Mouse (Mus musculus) erythroblast, embryonic 14.5 days (primary cell): Measurements from ENCODE around the gene Mafg. TPM values are rescaled to one million over a fixed set of nuclear protein-coding genes. Genes with fewer than 3 reads are reported as not detected.

Experiments
- H3K27me3 ChIP-seq: 2 replicates; pipeline ENCODE4 v1.6.1; 2012; ENCODE audit warnings: inconsistent platforms; ENCODE audit not compliant: control insufficient read depth
- H3K36me3 ChIP-seq: 2 replicates; pipeline ENCODE4 v1.6.1; 2012; ENCODE audit warnings: mild to moderate bottlenecking, inconsistent platforms; ENCODE audit not compliant: control insufficient read depth
- H3K4me1 ChIP-seq: 2 replicates; pipeline ENCODE4 v1.6.1; 2012; ENCODE audit warnings: inconsistent platforms; ENCODE audit not compliant: control insufficient read depth
- H3K4me3 ChIP-seq: replicated peaks from 2 replicates; pipeline ENCODE3; 2012; ENCODE audit warnings: moderate library complexity, mild to moderate bottlenecking, inconsistent platforms
- H3K9me3 ChIP-seq: 2 replicates; pipeline ENCODE4 v1.6.1; 2012; ENCODE audit warnings: low read length, inconsistent platforms, mixed read lengths; ENCODE audit not compliant: control insufficient read depth
- GATA1 ChIP-seq: IDR thresholded peaks from 2 replicates; pipeline ENCODE4 v1.6.1; 2012; ENCODE audit warnings: low read length, inconsistent platforms, mixed read lengths
- TAL1 ChIP-seq: IDR thresholded peaks from 3 replicates; pipeline ENCODE4 v1.6.1; 2012; ENCODE audit warnings: low read length, inconsistent platforms, mixed read lengths
- polyA plus RNA-seq: library from polyadenylated mRNA; stranded (reverse); fragments of >175 nt; gene quantifications from 2 replicates; pipeline ENCODE4 v1.2.3, GENCODE M21; 2012

Gene Mafg
- polyA plus RNA-seq, 1 experiment: 18.3 TPM

GRCm38 (mm10) chr11:120631726-120632448, 1.5 kb downstream of the Mafg start:
- Histone ChIP-seq H3K9me3 (no peaks in the 10 kb centered on the region), H3K4me3 (peak overlapping the region; percentile 83), H3K36me3 (peaks cover 48% of the 10 kb centered on the region)

GRCm38 (mm10) chr11:120630881-120631725, 2.3 kb downstream of the Mafg start:
- Histone ChIP-seq H3K4me1 (peaks cover 83% of the 10 kb centered on the region), H3K9me3 (no peaks in the 10 kb centered on the region), H3K36me3 (peaks cover 55% of the 10 kb centered on the region), H3K27me3 (no peaks in the 10 kb centered on the region), H3K4me3 (peak overlapping the region; percentile 83)
- TF ChIP-seq TAL1 (no peak), GATA1 (no peak)

More at GRCm38 (mm10) chr11:120631726-120632448, 1.5 kb downstream of the Mafg start:
- TF ChIP-seq TAL1: no peak
- TF ChIP-seq GATA1: no peak
- Histone ChIP-seq H3K4me1 (peaks cover 80% of the 10 kb centered on the region), H3K27me3 (no peaks in the 10 kb centered on the region)

- Histone ChIP-seq H3K36me3 (peaks cover 59% of the 10 kb centered on the region), H3K27me3 (no peaks in the 10 kb centered on the region), H3K9me3 (no peaks in the 10 kb centered on the region), H3K4me3 (peak overlapping the region; percentile 83), H3K4me1 (peaks cover 86% of the 10 kb centered on the region)
- TF ChIP-seq GATA1: no peak
- TF ChIP-seq TAL1: no peak
These were observed 3.0 kb downstream of the Mafg start for GRCm38 (mm10) chr11:120630401-120630871.

GRCm38 (mm10) chr11:120629911-120630310, 3.5 kb downstream of the Mafg start:
- H3K36me3 ChIP-seq: peaks cover 63% of the 10 kb centered on the region
- H3K9me3 ChIP-seq: no peaks in the 10 kb centered on the region
- H3K4me3 ChIP-seq: peak overlapping the region; percentile 83
- no peak for TF ChIP-seq TAL1
- no peak for TF ChIP-seq GATA1
- no peaks in the 10 kb centered on the region for H3K27me3 ChIP-seq
- peaks cover 88% of the 10 kb centered on the region for H3K4me1 ChIP-seq

GRCm38 (mm10) chr11:120629341-120629730, 4.1 kb downstream of the Mafg start:
- no peak for TF ChIP-seq TAL1
- TF ChIP-seq GATA1: no peak
- H3K4me1 ChIP-seq: peaks cover 86% of the 10 kb centered on the region
- H3K36me3 ChIP-seq: peaks cover 64% of the 10 kb centered on the region
- no peaks in the 10 kb centered on the region for H3K27me3 ChIP-seq
- H3K9me3 ChIP-seq: no peaks in the 10 kb centered on the region
- H3K4me3 ChIP-seq: peak overlapping the region; percentile 83

GRCm38 (mm10) chr11:120628601-120629340, 4.6 kb downstream of the Mafg start:
- Histone ChIP-seq H3K9me3 (no peaks in the 10 kb centered on the region), H3K4me1 (peaks cover 86% of the 10 kb centered on the region), H3K36me3 (peaks cover 68% of the 10 kb centered on the region), H3K4me3 (peak overlapping the region; percentile 83), H3K27me3 (no peaks in the 10 kb centered on the region)
- TF ChIP-seq GATA1: no peak
- TF ChIP-seq TAL1: no peak

GRCm38 (mm10) chr11:120627468-120628300, 5.7 kb downstream of the Mafg start:
- Histone ChIP-seq H3K27me3 (no peaks in the 10 kb centered on the region), H3K4me1 (peaks cover 94% of the 10 kb centered on the region), H3K4me3 (peak overlapping the region; percentile 45), H3K9me3 (no peaks in the 10 kb centered on the region), H3K36me3 (peaks cover 79% of the 10 kb centered on the region)
- TF ChIP-seq GATA1: no peak
- TF ChIP-seq TAL1: no peak
